Mouse (Mus musculus): ENCODE data around the gene Ppm1d.

DNA sequence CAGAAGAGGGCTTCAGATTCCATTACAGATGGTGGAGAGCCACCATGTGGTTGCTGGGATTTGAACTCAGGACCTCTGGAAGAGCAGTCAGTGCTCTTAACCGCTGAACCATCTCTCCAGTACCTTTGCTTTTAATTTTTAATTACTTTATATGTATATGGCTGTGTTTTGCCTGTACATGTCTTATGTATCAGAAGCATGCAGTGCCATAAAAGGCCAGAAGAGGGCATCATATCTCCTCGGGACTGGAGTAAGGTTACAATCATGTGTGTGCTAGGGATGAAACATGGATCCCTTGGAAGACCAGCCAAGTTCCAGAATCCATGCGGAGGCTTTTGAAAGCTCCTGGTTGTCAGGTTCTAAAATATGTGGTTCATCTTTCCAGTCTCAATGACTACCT is 40.4 kb upstream of the Ppm1d start:
- TF ChIP-seq CTCF (IDR thresholded peaks at IDR 0.05; ENCODE audit: extremely low read depth, insufficient read length, insufficient replicate concordance, low read depth, low read length) (no peak), POLR2A (IDR thresholded peaks at IDR 0.05; ENCODE audit: low read depth, low read length) (no peak)

Data from small intestine, adult 2 months (tissue).